Mouse (Mus musculus) bone marrow macrophage, adult 2 months (primary cell): ENCODE measurements around the gene Tmco3.

Source experiments
- CTCF ChIP-seq: IDR thresholded peaks from 2 replicates; pipeline ENCODE4 v1.5.1; 2012; ENCODE audit warnings: low read depth, mild to moderate bottlenecking, low read length, moderate library complexity
- POLR2A ChIP-seq: IDR thresholded peaks from 2 replicates; pipeline ENCODE4 v1.6.1; 2012; ENCODE audit warnings: mild to moderate bottlenecking, low read depth, low read length, borderline replicate concordance

DNA sequence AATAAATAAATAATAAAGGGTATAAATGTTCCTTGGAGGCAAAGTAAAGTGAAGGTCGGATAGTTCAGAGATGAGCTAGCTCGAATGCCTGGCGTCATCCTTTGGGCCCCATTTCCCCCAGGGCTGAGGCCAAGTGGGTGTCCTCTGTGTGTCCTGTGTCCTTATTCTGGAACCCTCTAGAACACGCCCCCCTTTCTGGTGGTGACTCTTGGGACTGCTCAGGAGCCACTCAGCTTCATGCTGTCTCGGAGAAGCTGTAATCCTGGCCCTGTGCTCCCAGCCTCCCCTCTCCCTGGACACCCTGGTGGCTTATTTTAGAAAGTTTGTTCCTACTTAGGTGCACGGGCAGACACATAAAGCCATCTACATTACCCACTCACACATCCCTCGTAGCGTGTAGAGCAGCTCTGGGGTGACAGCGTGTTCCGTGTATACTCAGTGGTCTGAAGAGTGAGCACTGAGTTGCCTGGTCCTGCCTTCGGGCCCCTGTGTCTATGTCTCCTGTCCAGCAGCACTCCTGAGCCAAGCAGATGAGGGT is 43.6 kb upstream of the Tmco3 start:
- TF ChIP-seq CTCF = no peak
- no peak for TF ChIP-seq POLR2A
